Mouse (Mus musculus) bone marrow macrophage, adult 2 months (primary cell): Measurements from ENCODE around the gene Dffa.

Experiments used
- CTCF ChIP-seq: IDR thresholded peaks from 2 replicates; pipeline ENCODE4 v1.5.1; 2012; ENCODE audit warnings: low read depth, mild to moderate bottlenecking, low read length, moderate library complexity
- POLR2A ChIP-seq: IDR thresholded peaks from 2 replicates; pipeline ENCODE4 v1.6.1; 2012; ENCODE audit warnings: mild to moderate bottlenecking, low read depth, low read length, borderline replicate concordance

DNA sequence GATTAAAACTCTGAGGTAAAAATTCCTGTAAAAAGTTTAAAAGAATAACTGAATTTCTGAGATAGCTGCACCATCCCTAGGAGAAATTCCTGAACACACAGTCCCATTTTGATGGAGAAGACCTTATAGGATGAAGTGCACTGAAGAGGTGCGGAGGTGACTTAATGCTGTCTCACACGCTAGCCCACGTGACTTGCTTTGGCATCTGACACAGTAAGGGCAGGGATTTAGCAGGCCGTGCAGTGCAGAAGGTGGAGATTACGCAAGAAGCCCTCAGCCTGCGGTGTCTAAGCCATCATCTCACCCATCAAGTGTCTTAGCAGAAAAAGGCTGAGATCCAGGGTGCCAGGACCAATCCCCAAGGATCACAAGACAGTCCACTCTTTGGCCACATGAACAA, 57.2 kb downstream of the Dffa start:
- no peak for TF ChIP-seq POLR2A
- TF ChIP-seq CTCF = no peak
